Mouse (Mus musculus) testis, postnatal 14 days (tissue): ENCODE results near the gene Elmod1.
"Not testable (repeated sequence)": the region's sequence is repeated elsewhere in the genome, so short reads cannot be mapped to it uniquely, and the experiment has no call there.

Experiments used
- DNase-seq: peaks from one replicate; pipeline ENCODE4 v3.0.0; 2021; ENCODE audit warnings: low spot score

Elmod1 gene

DNA sequence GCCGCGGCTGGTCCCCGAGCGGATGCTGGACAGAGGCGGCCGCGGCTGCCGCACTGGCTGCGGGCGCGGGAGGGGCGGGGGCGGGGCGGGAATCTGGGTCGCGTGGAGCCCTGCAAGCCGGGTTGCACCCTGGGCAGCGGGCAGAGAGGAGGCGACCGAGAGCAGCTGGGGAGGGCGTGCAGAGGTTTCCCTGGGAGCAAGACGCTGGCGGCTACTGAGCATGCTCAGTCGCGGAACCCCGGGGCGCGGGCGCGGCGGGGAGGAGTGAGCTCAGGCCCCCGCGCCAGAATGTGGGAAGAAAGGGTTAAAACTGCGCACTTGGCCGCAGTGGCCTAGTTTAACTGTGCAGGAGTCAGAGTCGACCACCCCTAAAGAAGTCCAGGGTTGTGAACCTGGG is at the start of gene Elmod1:
Gene Elmod1 (minus strand): TSS at position 180 of the 397 bp plus-strand sequence.
- no peak for DNase-seq

DNA sequence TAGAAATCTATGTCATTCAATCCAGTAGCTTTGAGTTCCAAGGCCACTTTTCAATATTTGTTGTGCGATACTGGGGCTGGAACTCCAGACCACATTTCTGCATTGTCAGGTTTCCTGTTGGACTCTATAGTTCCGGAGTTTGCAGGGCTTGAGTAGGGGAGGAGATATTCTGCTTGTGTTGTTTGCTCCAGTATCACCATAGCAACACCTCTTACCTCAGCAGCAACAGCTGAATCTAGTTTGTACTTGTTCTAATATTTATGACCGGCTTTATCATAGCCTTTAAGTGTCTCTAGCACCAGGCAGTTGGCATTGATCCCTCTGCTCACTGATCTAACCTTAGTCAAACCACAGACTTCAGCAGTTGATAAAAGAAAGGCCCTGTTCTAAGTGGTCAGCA is 47.7 kb upstream of the Elmod1 start:
- DNase-seq = no peak

DNA sequence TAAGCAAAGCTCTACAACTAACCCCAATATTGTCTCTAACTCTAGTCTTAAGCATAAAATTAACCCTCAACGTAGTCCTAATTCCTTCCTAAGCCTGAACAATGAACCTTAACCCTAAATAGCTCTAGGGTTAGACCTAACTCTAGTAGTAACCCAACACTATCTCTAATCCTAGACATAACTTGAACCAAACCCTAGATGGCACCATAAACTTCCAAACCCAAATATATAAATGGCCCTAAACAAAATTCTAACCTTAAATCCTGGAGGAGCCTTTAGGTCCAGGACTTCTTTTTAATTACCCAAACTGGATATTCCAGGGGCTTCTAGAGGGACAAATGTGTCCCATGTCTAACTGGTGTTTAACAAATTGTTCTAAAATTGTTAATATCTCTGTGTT is 19.4 kb upstream of the Elmod1 start:
- no peak for DNase-seq

DNA sequence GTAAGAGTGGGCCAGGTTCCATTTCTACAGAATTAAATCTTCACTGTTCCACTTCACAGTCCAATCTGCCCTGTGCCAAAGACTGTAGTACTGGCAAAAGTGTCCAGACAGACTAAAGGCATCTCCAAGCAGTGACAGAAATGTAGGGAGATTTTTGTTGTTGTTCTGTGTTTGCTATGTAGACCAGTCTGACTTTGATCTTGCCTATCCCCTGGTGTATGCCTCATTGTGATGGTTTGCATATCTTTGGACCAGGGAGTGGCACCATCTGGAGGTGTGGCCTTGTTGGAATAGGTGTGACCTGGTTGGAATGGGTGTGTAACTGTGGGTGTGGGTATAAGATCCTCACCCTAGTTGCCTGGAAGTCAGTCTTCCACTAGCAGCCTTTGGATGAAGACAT is 17.5 kb upstream of the Elmod1 start:
- not testable (repeated sequence) for DNase-seq

DNA sequence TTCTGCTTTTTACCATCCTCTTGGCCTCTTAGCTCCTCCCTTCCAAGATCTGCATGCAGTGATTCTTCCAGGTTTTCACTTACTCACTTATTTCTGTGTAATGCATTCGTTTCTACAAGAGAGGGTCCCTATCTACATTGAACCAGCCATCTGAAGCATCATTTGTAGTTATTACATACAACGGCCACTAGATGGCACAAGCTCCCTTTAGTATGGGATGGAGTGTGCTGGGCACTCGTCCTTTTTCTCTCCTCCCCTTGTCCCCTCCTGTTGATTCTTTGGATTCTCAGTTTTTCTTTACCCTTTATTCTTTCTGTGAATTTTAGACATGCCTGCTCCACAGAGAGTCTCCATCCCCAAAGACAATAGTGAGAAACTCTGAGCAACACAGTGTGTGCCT is 15.8 kb upstream of the Elmod1 start:
- no peak for DNase-seq

DNA sequence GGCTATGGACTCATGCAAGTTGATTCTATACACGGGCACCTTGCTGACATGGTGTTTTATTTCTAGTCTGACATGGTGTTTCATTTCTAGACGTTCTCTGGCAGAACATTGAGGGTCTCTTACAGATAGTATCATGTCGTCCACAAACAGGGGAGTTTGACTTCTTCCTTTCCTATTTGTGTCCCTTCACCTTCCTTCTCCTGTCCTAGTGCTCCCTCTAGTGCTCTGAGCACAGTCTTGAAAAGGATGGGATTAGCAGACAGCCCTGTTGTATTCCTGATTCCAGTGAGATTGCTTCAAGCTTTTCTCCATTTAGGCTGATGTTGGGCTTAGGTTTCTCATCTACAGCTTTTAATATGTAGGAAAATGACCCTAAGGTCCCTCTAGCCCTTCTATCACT is 11.9 kb upstream of the Elmod1 start:
- no peak for DNase-seq

DNA sequence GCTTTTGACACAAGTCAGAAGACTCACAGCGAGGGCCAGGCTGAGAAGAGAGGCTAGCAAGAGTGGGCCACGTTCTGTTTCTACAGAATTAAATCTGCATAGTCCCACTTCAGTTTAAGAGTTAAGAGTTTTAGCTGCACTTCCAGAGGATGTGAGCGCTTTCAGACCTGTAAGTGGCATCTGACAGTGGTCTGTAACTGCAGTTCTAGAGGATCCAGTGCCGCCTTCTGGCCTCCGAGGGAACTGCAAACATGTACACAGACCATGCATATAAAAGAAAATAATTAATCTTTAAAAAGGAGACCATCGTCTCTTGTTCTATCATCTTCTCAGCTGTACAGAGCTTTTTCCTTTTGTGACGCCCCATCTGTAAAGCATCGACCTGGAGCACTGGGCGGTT is 9.8 kb upstream of the Elmod1 start:
- DNase-seq = no peak

DNA sequence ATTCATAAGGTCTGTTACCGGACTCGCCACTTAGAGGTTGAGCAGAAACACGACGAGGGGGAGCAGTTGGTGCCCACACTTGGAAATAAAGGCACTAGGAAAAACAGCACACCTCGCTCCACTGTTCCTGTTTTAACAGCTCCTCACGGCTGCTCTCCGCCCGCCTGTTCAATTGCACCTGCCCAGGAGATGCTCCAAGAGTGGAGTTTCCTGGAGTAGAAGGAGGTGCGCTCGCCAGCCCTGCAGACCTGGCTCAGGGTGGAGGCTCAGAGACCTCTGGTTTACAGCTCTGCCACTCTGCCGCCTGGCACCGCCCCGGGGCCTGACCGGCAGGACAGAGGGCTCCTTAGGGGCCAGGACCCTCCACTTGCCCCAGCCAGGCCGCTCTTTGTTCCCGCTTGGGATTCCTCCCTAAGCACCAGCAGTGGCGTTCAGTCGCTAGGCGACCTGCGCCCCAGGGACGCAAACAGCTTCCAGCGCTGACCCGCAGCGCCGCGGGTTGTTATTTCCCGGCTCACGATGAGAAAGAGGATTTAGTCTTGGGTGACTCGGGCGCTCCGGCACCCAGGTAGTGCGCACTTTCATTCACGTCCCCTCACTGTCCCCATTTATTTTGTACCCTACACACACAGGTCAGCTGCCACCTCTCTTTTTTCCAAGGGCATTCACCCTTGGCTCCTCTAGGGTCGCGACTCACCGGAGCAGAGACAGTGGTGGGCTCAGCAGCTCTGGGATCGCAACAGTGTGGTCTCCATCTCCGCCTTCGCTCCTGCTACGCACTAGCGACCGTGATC is 576 bp downstream of the Elmod1 start:
- no peak for DNase-seq

DNA sequence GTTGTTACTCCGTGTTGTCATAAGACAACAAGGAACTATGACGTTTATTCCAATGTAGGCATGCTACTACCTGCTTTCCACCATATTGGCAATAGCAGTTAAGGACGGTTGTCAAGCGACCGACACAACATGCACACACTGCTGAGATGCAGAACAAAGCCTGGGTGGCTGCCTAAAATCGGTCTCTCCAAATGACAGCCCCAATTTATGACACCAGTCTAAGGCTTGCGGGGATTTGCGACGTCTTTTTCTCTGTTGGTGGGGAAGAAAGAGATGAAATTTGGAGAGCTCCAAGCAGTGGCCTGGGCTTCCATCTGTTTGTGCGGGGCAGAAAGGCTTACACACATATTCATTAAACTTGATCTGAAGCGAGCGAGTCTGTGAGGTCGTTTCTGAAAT is 1.2 kb downstream of the Elmod1 start:
- no peak for DNase-seq

DNA sequence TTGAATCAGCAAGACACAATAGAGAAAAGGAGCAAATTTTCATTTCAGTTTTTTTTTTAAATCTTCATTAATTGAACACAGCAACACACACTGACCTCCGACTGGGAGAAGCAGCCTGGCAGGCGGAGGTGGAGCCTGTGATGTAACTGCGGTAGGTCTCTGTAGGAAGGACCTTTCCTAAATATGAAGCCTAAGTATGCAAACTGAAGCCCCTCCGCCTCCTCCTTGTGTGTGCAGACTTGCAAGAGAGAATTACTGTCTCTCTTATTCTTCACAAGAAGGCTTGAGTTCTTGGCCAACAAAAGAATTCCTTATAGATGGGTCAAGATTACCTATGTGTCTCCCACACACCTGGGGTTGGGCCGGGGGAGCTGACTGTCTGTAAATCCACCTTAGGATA is 1.9 kb downstream of the Elmod1 start:
- DNase-seq = no peak

DNA sequence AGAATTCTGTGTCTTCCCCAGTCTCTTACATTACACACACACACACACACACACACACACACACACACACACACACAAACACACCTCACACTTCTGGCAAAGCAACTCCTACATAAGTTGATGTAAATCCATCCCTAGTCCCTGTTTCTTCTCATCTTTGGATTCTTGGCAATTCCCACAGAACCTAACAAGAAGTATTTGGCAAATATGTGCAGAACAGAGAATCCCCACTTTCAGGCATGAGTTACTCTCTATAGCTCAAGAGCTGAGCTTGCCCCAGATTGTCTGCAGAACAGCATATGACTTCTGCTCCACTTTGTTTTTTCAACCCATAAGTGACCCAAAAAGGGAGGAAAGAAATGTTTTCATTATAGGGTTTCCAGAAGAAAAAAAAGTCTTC is 2.7 kb downstream of the Elmod1 start:
- DNase-seq = no peak

DNA sequence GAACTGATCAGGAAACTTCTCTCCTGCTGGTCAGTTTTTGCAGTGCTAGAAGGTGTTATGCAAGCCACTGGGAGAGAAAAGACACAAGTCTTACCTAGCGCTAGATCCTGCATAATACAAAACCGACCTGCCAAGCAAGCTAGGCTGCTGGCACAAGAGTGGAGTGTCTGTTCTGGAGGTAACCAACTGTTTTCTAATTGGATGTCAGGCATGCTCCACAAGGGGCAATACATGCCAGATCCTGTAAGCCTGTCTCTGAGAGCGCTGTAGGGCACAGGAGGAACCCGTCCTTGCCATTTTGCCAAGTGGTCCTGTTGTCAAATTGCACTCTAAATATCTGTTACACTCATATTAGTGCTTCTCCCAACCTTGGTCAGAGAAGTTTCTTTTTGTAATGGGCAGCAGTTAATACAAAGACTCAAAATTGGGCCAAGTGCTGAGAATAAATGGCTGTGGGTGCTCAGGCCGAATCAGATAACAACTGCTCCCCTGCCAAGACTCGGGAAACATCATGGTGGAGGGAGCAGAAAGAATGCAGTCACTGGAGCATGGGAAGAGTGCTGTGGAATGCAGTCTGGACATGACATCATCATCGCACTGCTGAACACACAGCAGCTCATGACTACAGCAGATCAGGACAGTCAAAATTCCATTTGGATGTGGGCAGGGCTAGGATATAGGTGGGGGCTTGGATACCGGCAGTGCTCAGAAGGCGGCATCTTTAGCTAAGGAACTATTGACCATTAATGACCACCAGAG is 7.3 kb downstream of the Elmod1 start:
- no peak for DNase-seq

DNA sequence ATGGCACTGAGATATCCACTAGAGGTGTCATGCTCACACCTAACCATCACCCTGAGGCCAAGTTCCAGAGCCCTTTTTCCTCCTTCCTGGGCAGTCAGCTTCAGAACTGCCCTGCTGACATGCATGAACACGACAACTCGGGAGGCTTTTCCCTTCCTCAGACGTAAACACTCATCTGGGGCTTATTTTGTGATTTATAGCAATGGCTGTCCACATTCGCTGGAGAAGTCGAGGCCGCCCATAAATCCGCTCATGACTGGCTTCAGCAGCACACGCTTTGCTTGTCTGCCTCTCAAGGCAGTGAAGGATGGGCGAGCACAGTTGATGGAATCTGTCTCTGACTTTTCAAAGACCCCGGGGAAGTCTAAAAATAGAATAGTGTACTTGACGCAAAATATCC is 18.1 kb downstream of the Elmod1 start:
- no peak for DNase-seq

DNA sequence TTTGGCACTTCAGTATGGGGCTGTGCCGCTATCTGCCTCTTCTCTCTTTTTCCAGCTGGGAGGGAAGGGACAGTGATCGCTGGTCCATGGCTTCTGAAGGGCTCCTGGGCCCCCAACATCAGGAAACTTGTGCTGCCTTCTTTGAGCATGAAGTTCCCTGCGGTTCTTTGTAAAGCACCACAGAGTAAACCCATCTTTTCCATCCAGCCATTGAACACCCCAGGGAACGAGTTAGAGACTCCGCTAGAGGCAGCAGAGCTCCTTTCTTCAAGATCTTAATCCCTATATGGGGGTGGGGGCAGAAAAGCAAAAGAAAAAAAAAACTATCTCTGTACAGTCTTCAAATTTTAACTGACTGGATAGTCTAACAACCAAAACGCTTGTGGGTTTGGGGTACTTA is 20.2 kb downstream of the Elmod1 start:
- no peak for DNase-seq

DNA sequence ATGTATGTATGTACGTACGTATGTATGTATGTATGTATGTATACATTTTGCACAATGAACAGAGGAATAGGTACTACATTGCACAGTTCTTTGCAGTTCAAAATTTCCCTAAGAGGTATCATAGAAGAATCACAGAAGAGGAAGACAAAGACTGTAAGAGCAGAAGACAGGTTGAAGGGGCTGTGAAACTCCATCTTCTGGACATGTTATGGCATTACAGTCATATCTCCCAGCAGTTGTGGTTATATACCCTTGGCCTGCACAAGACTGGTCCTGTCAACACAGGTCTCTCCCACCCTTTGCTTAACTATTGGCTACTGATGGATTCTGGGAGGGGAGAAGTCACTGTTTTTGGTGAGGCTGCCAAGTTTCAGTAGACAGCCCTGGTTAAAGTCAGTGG is 27.6 kb downstream of the Elmod1 start:
- DNase-seq = no peak

DNA sequence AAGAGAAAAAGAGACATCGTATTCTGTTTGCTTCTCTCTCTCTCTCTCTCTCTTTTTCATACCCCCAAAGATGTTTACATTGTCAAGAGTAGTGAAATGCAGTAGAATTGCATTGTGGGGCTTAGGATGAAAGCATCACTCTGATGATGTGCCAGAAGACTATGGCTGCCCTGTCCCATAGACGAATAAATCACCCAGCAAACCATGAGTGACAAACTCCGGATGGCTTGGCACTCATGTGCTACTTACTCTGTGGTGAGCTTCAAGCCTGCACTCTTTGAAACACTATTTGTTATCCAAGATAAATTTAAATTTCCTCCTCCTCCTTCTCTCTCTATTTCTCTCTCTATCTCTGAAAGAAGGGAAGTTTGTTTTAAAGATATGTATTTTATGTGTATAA is 36.5 kb downstream of the Elmod1 start:
- DNase-seq = no peak

DNA sequence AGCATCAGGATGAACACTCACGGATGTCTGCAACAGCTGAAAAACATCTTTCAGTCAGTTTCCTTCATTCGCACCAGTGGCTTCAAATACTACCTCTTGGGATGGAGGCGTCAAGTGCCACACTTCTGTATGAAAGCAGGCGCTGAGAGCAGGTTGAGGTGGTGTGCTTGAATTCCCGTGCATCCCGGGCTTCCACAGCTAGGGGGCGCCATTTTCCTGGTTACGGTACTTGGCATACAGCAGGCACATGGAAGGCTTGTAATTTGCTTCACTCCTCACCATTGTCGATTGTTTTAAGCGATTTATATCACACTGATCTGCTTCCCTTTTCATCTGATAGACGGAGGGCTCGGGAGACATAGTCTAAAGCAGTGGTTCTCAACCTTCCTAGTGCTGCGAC is 40.9 kb downstream of the Elmod1 start:
- peak; percentile 47 for DNase-seq

DNA sequence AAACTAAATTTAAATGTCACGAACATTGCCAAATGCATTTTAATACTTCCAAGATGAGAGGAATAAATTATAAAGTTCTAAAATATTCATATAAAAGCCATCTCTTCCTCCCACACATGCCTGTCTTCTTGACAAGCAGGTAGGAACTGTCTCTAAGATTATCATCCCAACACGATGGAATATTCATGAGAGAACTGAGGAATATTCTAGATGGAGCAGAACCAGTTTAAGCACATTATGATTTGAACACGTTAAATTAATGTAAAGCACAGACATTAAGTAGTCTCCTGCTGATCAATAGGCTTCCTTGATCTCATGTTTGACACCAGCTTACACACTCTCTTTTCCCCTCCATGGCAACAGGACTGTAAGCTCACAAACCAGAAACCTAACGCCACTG is 41.7 kb downstream of the Elmod1 start:
- DNase-seq = no peak

DNA sequence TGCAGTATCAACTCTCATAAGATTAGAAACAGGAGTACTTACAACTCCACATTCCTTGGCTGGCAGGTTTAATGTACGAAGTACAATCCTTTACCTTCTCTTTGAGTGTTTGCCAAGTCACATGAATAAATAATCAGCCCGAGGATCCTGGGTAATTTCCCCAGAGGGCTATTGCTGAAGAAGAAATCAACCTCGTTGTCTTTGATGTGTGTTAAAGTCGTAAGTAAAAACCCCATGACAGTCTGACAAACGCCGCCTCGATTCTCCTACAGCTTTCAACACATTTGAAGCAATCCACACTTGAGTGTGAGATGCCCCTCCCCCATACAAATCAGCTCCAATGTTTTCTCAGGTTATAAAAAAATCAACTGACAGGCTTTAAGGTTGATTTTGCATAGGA is 44.2 kb downstream of the Elmod1 start:
- no peak for DNase-seq

DNA sequence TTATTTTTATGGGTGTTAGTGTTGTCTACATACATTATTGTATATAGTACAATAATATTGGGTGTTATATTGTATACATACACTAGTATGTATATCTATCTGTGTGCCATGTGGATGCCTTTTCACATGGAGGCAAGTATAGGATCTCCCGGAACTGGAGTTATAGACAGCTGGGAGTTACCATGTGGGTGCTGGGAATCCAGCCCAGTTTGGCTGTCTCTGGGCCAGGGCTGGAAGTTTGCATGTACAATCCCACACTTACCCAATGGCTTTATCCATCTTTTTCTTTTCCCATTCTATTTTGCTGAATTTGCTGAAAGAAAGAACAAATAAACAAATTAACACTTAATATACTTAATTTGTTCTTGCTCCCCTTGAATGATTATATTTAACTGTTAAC is 54.0 kb downstream of the Elmod1 start:
- DNase-seq = no peak

DNA sequence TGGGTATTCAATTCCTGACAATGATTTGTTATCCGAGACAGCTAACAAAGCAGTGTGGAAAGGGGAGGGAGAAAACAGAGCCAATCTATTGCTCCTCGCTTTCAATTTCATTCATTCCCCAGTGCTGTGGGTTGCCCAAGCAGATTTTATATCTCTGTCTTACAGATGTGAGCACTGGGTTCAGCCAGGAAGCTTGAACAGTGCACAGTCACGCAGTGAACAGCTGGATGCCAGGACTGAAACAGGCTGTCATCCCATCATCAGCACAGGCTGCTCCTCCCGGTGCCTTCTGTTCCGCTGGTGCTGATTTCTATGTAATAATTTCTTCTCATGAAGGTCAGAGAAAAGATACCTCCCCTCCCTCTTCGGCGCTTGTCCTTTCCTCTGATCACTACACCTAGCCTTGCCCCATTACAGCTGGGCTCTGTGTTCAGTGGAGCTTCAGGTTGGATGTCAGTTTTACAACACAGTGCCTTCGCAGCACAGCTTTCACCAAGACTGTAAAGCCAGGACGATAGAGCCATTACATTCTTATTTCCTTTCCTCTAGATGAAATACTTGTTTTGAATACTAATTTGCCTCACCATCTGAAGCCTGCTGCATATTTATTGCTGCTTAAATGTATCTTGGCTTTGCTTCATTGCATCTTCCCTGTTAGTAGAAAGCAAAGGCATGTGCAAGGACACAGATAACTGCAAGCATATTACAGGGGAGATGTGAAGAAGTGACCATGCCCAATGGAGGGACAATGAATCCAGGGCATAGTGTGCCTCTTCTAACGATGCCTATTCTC is 59.0 kb downstream of the Elmod1 start:
- DNase-seq = no peak

DNA sequence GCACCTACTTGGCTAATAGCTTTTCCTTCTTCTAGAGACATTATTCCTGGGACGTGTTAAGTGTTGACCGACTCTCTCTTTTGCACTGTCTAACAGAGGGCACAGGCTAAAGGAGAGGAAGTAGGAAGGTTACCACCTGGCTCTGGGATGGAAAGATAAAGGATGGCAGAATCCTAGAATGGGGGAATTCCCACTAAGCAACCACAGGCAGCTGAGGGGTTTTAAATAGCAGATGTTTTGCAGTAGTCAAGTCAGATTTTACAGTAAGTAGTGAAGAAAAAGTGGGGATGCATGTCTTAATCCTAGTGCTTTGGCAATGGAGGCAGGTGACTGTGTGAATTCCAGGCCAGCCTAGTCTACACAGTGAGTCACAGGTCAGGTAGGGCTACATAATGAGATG is 64.3 kb downstream of the Elmod1 start:
- DNase-seq = no peak

DNA sequence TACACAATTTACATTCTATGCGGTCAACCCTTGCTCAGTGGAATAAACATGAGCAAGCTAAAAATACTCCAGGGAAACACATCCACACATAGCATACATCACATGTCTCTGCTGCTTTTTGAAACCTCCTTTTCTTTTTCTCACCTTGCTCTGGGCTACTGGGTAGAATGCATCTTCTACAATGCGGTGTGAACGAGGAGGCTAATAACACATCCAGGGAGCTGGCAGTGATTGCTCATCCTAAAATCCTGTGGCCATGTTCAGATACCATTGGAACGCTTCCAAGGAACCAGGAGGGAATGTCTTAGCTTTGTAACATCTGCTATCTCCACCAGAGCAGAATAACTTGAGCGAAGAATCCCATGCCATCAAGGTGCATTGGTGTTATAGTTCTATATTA is 64.8 kb downstream of the Elmod1 start:
- no peak for DNase-seq
